Mouse (Mus musculus) right cerebral cortex, postnatal 14 days (tissue): ENCODE measurements at regions not wholly inside any gene's neighbourhood (a gene's known extent, or its start where the extent isn't known, plus 50 kb on each side); places are given as distances from the start of the nearest gene placed in this dataset.

ENCODE experiments used
- DNase-seq: peaks from one replicate; pipeline ENCODE4 v3.0.0; 2022

DNA sequence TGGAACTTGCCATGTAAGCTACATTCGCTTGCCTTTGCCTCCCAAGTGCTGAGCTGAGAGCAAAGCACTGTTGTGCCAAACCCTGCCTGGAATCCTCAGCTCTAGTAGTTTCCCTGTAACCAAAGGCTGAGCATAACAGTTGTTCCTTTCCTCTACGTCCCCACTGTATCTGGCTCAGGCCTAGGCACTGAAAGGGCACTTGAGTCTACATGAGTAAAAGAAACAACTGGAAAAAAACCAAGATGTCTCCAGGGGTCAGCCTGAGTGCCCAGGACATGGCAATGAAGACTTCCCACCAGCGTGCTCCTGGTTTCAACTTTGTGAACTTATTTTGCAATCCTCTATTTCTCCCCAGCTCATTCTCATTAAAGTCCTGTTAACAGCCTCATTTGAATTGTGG, 150.5 kb upstream of the Bcl6 start:
- no peak for DNase-seq

- DNase-seq: no peak
Observed at GRCm38 (mm10) chr16:24137266-24138033, 148.8 kb upstream of the Bcl6 start.

GRCm38 (mm10) chr16:24136483-24137148, 148.0 kb upstream of the Bcl6 start:
- DNase-seq: no peak

- DNase-seq: no peak
Observed at GRCm38 (mm10) chr16:24135841-24136240, 147.2 kb upstream of the Bcl6 start.

- DNase-seq: no peak
Observed at GRCm38 (mm10) chr16:24135351-24135750, 146.7 kb upstream of the Bcl6 start.

DNA sequence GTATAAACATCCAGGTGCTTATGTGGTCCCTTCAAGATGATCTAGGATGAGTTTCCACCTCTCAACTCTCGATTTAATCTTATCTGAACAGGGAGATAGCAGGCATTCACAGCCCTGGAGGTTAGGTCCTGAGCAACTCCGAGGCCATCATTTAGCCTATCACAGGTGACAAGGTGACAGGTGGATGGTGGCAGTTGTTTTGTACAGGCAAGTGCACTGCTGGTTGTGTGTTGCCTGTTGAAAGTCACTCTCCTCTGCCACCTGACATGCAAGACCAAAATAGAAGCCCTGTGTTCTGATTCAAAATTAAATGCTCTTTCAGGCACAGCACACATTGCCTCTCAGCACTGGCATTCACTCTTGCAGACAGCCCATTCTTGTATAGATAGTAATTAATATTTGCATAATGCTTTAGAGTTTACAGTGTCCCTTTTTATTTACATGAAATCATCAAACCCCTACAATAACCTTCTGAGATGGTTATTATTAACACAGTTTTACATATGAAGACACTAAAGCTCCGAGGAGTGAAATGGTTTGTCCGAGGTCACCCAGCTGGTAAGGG, 145.9 kb upstream of the Bcl6 start:
- DNase-seq: no peak

DNA sequence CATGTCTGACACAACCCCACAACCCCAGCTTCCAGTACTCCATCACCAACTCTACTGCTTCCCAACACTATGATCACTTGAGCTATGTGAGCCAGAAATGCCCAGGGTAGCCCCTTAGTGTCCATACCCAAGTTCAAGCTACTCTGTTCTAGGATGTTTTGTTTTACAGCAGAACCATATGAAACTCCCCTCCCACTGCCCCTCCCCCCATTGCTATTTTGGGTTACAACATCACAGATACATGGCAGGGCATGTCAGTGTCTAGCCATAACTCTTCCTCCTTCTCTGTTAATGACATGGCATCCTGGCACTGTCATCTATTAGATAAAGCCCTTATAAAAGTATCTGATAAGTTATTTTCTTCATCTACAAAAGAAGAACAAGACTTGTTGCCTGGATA, 142.0 kb upstream of the Bcl6 start:
- DNase-seq: no peak

GRCm38 (mm10) chr16:24129701-24130100, 141.0 kb upstream of the Bcl6 start:
- no peak for DNase-seq

GRCm38 (mm10) chr16:24128566-24128965, 139.9 kb upstream of the Bcl6 start:
- DNase-seq: no peak

GRCm38 (mm10) chr16:24124766-24125165, 136.1 kb upstream of the Bcl6 start:
- DNase-seq: no peak

GRCm38 (mm10) chr16:24124083-24124482, 135.4 kb upstream of the Bcl6 start:
- DNase-seq: no peak

DNA sequence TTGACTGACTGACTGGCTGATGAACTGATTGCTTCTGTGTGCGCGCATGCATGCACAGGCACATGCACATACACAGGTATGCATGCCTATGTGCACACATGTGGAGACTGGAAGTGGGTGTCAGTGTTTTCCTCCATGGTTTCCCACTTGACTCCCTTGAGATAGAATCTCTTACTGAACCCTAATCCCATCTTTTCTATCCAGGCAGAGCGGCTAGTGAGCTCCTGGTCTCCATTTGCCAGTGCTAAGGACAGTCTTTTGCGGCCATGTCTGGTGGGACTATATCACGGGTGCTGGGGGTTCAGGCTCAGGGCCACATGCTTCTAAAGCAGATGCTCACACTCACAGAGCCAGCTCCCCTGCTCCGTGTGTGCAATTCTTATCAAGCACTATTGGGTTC, 133.0 kb upstream of the Bcl6 start:
- DNase-seq: no peak

DNA sequence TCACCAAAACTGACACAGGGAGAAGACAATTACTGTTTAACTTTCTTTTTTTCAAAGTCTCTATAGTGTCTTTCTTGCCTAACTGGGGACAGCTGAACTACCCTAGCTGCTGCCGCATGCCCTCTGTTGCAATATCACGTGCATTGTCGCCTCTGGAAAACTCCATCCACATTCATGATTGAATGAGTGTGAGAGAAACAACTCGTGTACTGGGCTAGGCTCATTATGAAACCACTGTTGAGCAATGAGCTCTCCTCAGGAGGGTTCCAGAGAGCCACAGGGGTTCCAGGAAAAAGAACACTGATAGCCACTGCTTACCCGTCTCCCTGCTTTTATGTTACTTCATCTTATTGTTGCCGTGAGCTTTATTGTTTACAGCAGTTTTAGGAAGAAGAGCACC, 132.2 kb upstream of the Bcl6 start:
- no peak for DNase-seq

- DNase-seq: no peak
Observed at GRCm38 (mm10) chr16:24118487-24118886, 129.8 kb upstream of the Bcl6 start.

DNA sequence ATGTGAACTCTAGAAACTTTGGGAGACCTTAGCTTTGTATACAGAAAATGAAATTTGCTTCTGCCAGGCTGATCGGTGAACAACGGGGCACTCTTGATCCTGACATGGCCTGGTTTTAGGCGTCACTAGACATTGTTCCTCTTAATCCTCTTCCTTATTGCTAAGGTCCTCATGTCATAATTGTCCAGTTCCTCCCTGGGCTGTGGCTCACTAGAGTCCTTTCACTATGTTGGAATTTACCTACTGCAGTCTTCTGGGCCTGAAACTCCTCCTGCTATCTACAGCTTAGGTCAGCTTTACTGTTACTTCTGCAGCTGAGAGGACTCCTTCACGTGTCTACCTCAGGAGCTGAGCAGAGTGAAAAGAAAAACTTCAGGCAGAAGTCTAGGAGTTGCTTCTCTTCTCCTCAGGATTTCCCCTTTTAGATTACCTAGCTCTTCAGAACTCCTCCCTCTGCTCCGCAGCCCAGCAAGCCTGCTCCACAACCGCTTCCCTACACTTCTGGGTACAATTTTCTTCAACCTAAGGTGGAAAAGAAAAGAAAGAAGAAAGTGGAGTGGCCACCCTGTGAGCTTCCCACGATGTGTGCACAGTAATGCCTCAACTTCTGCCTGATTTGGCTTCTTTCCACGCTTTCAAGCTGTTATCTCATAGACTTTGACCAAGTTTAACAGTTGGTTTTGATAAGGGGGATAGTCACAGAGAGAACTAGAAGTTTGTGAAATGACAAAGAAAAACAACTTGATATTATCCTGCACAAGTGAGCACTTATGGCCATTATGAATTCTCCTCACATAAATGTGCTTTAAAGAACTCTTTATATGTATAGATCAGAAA, 114.4 kb upstream of the Bcl6 start:
- DNase-seq: no peak

- no peak for DNase-seq
Observed at GRCm38 (mm10) chr16:24097596-24097995, 108.9 kb upstream of the Bcl6 start.

- no peak for DNase-seq
Observed at GRCm38 (mm10) chr16:24096076-24096475, 107.4 kb upstream of the Bcl6 start.

GRCm38 (mm10) chr16:24095630-24096029, 107.0 kb upstream of the Bcl6 start:
- DNase-seq: no peak

DNA sequence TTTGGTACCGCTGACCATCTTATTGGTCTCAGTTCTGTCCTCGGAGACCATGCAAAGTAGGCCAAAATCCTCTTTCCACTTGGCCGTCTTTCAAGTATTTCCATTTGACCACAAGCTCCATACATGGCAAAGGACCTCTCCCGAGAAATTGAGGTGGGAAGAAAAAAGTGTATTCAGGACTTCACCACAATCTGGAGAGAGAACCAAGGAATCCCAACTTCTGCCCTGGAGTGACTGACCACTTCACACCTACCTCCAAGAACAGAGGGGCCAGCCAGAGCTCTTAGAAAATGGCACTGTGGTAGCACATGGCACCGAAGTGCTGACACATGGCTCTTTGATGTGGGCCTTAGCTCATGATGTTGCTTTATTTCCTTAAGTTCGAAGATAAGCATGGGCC, 105.9 kb upstream of the Bcl6 start:
- no peak for DNase-seq

DNA sequence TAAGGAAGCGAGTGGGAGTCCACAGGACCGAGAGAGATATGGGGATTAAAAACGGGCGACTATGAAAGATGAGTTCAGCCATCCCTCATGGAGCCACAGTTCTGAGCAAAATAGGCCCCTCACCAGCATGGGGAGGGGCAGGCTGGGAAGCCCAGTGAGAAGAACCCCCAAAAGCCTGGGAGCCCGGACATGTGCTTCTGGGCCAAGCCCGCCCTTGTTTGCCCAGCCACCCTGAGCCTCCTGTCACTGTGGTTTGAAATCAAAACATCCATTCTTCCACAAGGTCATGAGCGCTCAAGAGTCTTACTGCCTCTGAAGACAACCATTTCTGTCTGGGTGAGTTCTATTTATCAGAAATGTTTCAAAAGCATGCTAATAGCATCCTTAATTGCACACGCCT, 105.0 kb upstream of the Bcl6 start:
- no peak for DNase-seq

DNA sequence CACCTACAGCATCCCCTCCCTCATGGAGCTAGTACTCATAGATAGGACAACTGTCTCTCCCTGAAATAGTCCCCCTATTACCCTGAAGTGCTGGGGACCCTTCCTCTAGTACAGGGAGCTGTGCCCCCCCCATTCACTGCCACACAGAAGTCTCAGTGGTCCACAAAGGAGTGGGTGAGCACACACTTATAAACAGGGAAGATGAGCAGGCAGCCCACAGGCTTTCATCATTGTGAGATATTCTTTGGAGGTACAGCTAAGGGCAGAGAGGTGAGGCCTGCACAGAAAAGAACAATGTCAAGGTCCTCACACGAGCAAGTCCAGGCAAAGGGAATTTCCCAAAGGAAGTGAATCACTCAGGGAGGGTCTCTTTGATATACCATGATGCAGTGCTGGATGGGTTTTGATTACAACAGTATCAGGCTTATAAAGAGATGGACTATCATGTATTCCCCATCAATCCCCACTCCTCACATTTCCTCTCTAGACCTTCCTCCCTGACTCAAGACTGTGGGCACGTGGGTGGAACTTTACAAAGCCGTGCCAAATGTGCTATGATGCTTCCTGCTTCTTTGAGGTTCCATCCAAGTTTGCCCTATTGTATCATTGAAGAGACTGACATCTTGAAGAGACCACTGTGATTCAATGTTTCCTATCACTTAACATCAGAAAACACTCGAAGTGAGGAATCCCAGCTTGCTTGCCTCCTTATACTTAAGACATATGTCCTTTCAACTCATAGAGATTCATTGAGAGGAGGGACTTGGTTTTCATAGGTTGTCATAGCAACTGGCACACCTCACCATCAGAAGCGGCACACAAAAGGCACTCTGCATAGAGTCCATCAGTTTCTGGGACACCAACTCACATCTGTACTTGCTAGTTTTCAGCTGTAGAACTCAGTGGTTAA, 104.2 kb upstream of the Bcl6 start:
- no peak for DNase-seq

DNA sequence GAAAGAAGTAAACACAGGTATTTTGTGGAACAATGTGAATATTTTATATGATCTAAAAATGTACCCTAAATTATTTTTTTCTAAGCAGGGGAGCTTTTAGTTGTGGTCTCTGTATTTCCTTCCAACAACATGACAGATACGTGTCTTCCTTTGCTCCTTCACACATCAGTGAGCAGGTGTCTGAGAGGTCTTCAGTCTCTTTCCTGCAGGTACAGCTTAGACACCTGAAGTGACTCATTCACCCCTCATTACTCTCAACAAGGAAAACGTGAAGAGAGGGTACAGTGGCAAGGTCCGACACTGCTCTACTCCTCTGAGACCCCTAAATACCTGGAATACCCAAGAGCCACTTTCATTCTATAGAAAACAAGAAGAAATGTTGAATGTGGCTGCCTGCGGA, 103.5 kb upstream of the Bcl6 start:
- DNase-seq: no peak
